Comparison of ENCODE assay signal across 13 mouse cellular contexts in genomic region chr10:20398224-20398623, GRCm38 (mm10). TPM values are rescaled to one million over a fixed set of nuclear protein-coding genes. Genes with fewer than 3 reads are reported as not detected.
DNase-seq lines count a peak whose midpoint lies in the region; ATAC-seq and TF ChIP-seq lines count a peak whose summit lies in the region.
"Had no signal": no experiment of that assay in that cellular context is flagged by ENCODE, and none has a peak within 500 bp of the region (broad histone marks: within the 10 kb centered on the region; RNA-seq: fewer than 3 reads in every experiment).

No protein-coding gene starts in this region.

- no peak for TF ChIP-seq CTCF in thymus, adult 2 months (IDR thresholded peaks at IDR 0.05; ENCODE audit: borderline replicate concordance, control insufficient read depth, extremely low read depth, insufficient read depth, low read length, poor library complexity)

- WGBS in heart, embryonic 13.5 days = 50% methylated on average over 6 of the region's 6 CpGs
- whole genome bisulfite sequencing in thymus, adult 2 months = 10% methylated on average over 6 of the region's 6 CpGs
- 34% methylated on average over 6 of the region's 6 CpGs for WGBS in liver, embryonic 16.5 days (ENCODE audit: insufficient replicate concordance)

- peaks cover 22% of the 10 kb centered on the region for H3K4me1 ChIP-seq in heart, embryonic 13.5 days
- H3K4me1 ChIP-seq in thymus, adult 2 months (replicated peaks; ENCODE audit: control insufficient read depth, insufficient read depth, low read length) = no peaks in the 10 kb centered on the region
- H3K4me1 ChIP-seq in liver, embryonic 16.5 days (ENCODE audit: control insufficient read depth, low read depth, low read length) = no peaks in the 10 kb centered on the region
- H3K4me1 ChIP-seq: neural tube, embryonic 13.5 days had no signal

- no peaks in the 10 kb centered on the region for H3K9me3 ChIP-seq in heart, embryonic 13.5 days
- H3K9me3 ChIP-seq in liver, embryonic 16.5 days (replicated peaks; ENCODE audit: control insufficient read depth, low read length) = no peaks in the 10 kb centered on the region
- H3K9me3 ChIP-seq: neural tube, embryonic 13.5 days had no signal

- peaks cover 32% of the 10 kb centered on the region for H3K36me3 ChIP-seq in heart, embryonic 13.5 days
- no peaks in the 10 kb centered on the region for H3K36me3 ChIP-seq in thymus, adult 2 months (ENCODE audit: control insufficient read depth, insufficient read depth, low read length)
- no peaks in the 10 kb centered on the region for H3K36me3 ChIP-seq in liver, embryonic 16.5 days (ENCODE audit: control insufficient read depth, insufficient read depth)
- H3K36me3 ChIP-seq: neural tube, embryonic 13.5 days had no signal

- ATAC-seq in heart, embryonic 13.5 days (ENCODE audit: extremely low read depth, insufficient number of reproducible peaks, low FRiP score, low TSS enrichment) = no peak
- no peak for ATAC-seq in liver, embryonic 16.5 days (ENCODE audit: low read depth)

- no peak overlapping the region; the same call in 1 of the 2 replicates for H3K9ac ChIP-seq in heart, embryonic 13.5 days
- no peak overlapping the region for H3K9ac ChIP-seq in liver, embryonic 16.5 days (ENCODE audit: low read depth, low read length)
- H3K9ac ChIP-seq: neural tube, embryonic 13.5 days had no signal

- no peak for TF ChIP-seq POLR2A in thymus, adult 2 months (IDR thresholded peaks at IDR 0.05; ENCODE audit: control insufficient read depth, extremely low read depth, insufficient read depth, low read length, poor library complexity)

- no peak overlapping the region for H3K4me3 ChIP-seq in heart, embryonic 13.5 days
- no peak overlapping the region for H3K4me3 ChIP-seq in thymus, adult 2 months (ENCODE audit: control insufficient read depth, insufficient read depth, low read length)
- H3K4me3 ChIP-seq in liver, embryonic 16.5 days (ENCODE audit: low read depth, low read length) = no peak overlapping the region
- H3K4me3 ChIP-seq: left cerebral cortex, adult 2 months; neural tube, embryonic 13.5 days had no signal

- intact Hi-C loops in heart, postnatal 25 days (cut with DNase I) = no loop called here

- DNase-seq in heart, postnatal 25 days (ENCODE audit: low spot score) = no peak
- peak; percentile 6 for DNase-seq in thymus, adult 2 months
- no peak for DNase-seq in thymus, postnatal 36 days
- no peak for DNase-seq in cerebellum, adult 9-11 months
- no peak for DNase-seq in adrenal gland, adult 18-20 months (ENCODE audit: low spot score in 2 of 2)
- no peak for DNase-seq in kidney, adult 18-20 months
- DNase-seq: cerebellum, adult 18-20 months; kidney, adult 11 months; lung, adult 2 months had no signal

- no peaks in the 10 kb centered on the region for H3K27me3 ChIP-seq in heart, embryonic 13.5 days (replicated peaks)
- H3K27me3 ChIP-seq in thymus, adult 2 months (ENCODE audit: control insufficient read depth, insufficient read depth, low read length) = no peaks in the 10 kb centered on the region
- H3K27me3 ChIP-seq in liver, embryonic 16.5 days (ENCODE audit: control insufficient read depth, insufficient read depth, low read depth, low read length) = no peaks in the 10 kb centered on the region
- H3K27me3 ChIP-seq: neural tube, embryonic 13.5 days had no signal

- H3K27ac ChIP-seq in heart, embryonic 13.5 days (replicated peaks) = peak overlapping the region; percentile 67
- H3K27ac ChIP-seq in thymus, adult 2 months (ENCODE audit: control insufficient read depth, insufficient read depth, low read length) = no peak overlapping the region
- no peak overlapping the region for H3K27ac ChIP-seq in liver, embryonic 16.5 days (ENCODE audit: low read length)
- H3K27ac ChIP-seq: left cerebral cortex, adult 2 months; neural tube, embryonic 13.5 days had no signal

- peak overlapping the region; percentile 47 for H3K4me2 ChIP-seq in heart, embryonic 13.5 days
- H3K4me2 ChIP-seq in liver, embryonic 16.5 days (ENCODE audit: low read depth, low read length) = peak overlapping the region; percentile 10; the same call in 1 of the 2 replicates
- H3K4me2 ChIP-seq: neural tube, embryonic 13.5 days had no signal

RNA-seq across cellular contexts. Expression of gene Mtfr2, which starts 50.7 kb away (rescaled TPM):
- 1.5 and 1.7 TPM in 2 replicates for polyA plus RNA-seq in heart, embryonic 13.5 days (2015; fragmentation: Nextera tagmentation; extraction: Ambion mirVana)
- under 1 TPM in 1 of 2 experiments, not detected in 1; 0.16 TPM for total RNA-seq in heart, postnatal 25 days (2021)
- 6.3 and 6.8 TPM in 2 replicates for polyA plus RNA-seq in thymus, adult 2 months (2012; rRNA removed)
- polyA plus RNA-seq in liver, embryonic 16.5 days (2015; fragmentation: Nextera tagmentation; extraction: Ambion mirVana) = 2.1 and 2.2 TPM in 2 replicates
- under 1 TPM; 0.54 to 0.63 TPM for total RNA-seq in adrenal gland, adult 18-20 months (2021)
